Mouse (Mus musculus) right cerebral cortex, postnatal 25 days (tissue): Measurements from ENCODE around the gene Atg7.
A peak's percentile ranks its signal among the peaks of the same experiment; 100 is the strongest.

ENCODE experiments used
- DNase-seq: peaks from one replicate; pipeline ENCODE4 v3.0.0; 2022

Atg7 gene

DNA sequence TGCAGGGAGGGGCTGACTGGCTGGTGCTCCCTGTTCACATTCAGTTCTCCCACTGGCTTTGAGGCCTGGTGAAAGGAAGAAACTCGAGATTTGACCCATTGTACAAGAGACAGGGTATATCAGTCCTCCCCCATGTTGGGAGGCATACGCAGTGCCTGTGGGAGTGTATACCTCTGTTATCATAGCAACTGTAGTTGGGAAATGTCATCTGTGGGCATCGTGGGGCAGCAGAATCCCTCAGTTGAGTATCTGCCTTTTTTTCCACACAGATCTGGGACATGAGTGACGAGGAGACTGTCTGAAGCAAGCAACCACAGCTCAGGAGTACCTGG, 215.8 kb downstream of the Atg7 start:
- no peak for DNase-seq

DNA sequence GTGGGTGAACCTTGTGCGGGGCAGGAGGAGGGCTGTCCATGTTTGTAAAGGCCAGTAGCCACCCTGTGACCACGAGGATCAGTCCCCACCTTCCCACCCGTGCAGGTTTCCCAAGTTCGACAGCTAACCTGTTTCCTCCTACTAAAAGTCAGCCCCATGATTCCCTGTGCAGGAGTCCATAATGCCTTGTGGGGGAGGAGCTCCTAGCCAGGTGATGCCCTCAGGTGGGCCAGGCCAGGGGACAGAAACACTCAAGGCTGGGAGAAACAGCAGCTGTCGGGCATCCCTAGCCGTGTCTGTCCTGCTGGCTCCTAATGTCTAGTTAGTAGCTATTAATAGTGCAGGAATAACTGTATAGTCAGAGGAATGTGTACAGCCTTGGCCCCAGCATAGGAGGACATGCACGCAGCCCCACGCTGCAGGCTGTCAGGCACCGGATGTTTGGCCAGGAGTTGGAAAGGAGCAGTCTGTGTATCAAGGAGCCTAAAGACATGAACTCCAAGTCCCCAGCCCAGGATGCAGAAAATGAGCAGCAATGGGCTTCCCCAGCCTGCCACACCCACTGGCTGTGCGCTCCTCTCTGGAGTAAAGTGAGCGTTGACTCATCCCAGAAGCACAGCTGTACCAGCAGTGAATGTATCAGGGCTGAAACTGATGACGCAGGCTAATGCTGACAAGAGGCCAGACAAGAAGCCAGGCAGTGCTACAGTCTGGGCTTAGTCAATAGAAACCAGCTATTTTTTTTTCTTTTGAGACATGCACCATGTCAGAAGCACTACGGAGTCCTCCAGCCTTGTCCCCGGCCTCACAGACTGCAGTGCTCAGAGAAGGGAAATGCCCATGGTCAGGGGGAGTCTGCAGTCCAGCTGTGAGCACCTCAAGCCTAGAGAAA, 218.0 kb downstream of the Atg7 start:
- no peak for DNase-seq

DNA sequence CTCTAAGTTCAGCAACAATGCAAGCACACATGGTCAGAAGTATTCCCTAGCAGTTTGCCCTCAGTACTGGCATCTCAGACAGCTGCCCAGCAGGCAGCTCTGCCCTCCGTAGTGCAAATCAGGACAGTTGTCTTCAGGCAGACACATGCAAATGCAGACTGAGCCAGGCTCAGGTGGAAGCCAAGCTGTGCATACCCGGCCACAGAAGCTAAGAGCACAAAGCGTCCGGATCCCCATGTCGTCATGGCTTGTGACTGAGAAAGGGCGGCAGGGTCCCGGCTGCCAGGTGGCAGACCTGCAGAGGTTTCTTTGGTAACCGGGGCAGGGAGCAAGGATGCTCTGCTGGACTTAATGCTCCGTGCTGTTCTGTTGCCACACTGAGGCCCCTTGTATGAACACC, 218.7 kb downstream of the Atg7 start:
- no peak for DNase-seq

DNA sequence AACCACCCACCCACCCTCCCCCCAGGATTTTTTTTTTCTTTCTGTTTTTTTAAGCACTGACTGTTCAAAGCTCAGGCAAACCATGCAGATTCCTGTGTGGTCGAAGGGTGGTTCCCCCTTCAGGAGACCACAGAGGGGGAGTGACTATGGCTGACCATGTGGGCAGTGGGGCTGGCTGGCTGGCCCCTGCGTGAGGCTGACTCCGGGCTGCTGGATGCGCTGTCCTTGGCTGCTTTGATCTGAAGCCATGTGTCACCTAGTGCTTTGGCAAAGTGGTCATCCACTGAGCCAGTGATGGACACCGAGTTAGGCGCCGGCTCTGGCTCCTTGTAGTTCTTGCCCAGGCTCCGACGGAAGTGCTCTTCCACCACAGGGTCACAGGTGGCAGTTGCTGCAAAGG, 219.1 kb downstream of the Atg7 start:
- DNase-seq, result no peak

DNA sequence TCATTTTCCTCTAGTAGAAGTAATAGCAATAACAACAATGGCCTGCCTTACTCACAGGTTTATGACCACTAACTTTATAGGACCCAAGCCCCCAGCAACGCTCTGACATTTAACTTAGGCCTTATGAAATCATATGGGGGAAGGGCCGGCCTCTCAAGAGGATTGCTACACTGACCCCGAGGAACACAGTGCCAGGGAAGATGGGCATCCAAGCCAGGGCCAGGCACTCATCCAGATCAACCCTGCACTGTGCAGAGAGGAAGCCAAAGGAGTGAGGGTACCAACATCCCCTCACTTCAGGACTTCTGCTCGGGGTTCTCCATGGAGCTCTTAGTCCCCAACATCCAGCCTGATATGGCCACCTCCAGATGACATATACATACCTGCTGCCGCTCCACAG, 220.6 kb downstream of the Atg7 start:
- no peak for DNase-seq

DNA sequence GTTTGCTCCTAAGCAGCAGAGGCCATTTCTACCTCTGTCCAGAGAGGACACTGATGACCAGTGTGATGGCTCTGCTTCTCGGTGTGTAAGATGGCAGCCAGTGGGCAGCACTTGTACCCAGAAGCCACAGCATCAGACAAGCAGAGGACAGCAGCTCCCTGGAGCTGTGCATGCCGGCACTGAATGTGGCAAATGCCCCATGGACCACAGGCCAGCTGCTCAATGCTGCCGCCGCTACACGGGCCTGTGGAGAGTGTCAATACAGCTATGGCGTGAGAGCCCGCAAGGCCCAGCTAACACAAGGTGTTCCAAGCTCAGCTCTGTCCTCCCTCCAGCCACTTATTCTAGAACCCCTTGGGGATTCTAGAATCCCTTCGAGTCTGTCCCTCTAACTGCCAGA, 221.5 kb downstream of the Atg7 start:
- no peak for DNase-seq

DNA sequence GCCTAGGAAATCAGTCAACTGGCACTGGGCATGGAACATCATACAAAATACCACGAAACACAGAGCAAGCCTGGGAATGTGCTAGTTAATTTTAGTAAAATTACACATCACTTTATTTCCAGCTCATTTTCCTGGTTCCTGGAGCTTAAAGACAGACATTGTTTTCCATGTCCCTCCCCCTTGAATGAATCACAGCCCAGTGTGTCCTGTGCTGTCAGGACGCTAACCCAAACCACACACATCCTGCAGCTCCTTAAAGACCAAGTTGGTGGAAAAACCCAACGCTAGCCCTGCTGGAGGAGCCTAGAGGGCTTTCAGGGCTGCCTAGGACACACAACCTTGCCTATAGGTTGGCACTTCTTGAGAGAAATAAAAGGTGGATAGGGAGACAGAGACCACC, 223.2 kb downstream of the Atg7 start:
- no peak for DNase-seq

DNA sequence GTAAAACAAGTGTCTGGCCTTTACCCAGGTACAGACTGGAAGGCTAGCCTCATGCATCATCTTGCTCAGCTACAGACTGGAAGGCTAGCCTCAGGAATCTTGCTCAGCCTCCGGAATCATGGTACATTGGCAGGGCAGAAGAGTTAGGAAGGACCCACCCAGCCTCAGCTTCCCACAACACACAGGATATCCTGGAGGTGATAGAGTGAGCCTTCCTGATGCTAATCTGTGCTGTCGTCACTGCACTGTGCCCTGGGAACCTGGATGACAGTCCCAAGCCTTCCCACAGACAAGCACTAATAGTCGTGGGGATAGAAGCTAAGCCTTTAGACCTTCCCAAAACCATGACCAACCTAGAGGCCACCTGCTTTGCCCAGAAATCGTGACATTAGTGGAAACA, 223.7 kb downstream of the Atg7 start:
- DNase-seq, result no peak

DNA sequence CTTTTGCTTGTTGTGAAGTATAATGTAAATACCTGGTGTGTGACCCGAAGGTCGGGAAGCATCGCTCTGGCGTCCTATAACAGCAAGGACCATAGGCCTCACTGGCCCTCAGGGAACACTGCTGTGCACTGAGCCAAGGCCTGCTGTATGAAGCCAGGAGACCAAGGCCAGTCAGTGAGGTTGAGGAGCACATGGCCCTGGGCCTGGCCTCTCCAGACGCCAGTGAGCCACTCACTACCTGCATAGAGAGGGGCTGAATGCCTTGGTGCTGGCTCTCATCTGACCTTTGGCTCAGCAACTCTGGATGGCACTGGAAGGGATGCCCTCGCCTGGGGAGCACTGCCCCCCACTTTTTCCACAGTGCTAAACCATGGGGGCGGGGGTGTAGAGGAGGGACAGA, 225.8 kb downstream of the Atg7 start:
- DNase-seq, result no peak

DNA sequence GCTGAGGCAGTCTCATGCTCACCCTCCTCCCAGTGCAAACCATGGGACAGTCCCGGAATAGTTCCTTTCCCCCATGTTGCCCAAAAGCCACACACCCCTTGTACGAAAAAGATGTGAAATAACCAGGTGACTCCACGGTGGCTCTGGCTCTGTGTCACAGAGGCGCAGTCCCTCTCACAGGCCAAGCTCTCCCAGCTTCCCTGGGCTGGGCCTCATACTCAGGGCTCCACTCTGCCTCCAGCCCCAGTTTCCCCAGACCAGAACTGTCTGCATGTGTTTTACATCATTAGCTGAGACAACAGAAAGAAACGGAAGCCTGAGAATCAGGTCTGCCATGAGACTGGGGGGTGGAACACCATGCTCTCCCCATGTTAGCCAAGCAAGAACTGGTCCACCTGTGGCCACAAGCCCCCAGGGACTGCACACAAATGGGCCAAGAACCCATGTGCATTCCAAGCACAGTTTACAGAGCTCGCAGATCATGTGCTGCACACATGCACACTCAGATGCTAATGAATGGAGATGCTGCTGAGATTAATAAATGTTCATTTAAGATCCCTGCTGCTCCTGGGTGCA, 226.7 kb downstream of the Atg7 start:
- no peak for DNase-seq

DNA sequence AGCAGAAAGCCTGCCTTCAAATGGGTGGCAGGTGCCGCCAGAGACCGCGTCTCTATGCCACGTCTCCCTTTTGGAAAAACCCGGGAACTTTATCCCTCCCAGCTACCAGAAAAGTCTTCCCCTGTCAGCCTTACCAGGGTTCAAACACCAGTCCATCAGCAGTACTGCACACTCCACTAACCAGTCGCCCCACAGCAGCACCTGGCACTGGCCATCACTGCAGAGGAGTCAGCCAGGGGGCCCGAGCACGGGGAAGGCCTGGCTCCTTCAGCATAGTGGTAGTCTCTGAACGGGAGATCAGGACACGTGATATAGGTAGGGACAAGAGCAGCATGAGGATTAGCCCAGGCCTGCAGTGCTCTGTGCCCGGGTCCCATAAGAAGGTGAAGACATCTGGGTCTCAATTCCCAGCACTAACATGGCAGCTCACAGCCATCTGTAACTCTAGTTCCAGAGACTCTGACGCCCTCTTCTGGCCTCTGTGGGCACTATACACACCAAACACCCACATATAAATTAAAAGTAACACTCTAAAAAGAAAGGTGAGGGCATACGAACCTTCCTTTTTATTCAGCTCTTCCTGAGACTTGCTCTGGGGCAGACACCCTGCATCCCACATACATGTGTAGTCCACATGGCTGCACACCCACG, 228.2 kb downstream of the Atg7 start:
- no peak for DNase-seq

DNA sequence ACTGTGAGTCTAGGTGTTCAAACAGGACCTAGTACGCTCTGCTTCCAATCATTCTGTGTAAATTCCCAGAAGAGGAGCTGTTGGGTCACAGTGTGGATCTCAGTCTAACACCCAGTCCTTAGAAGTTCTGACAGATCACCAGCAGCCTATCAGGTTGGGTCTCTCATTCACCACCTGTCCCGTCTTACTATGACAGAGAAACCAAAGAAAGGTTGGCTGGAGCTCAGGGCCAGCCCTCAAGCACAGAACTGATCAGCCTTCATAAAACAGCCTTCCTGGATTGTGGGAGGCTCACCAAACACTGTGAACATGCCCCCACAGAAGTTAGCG, 230.9 kb downstream of the Atg7 start:
- DNase-seq, result no peak

DNA sequence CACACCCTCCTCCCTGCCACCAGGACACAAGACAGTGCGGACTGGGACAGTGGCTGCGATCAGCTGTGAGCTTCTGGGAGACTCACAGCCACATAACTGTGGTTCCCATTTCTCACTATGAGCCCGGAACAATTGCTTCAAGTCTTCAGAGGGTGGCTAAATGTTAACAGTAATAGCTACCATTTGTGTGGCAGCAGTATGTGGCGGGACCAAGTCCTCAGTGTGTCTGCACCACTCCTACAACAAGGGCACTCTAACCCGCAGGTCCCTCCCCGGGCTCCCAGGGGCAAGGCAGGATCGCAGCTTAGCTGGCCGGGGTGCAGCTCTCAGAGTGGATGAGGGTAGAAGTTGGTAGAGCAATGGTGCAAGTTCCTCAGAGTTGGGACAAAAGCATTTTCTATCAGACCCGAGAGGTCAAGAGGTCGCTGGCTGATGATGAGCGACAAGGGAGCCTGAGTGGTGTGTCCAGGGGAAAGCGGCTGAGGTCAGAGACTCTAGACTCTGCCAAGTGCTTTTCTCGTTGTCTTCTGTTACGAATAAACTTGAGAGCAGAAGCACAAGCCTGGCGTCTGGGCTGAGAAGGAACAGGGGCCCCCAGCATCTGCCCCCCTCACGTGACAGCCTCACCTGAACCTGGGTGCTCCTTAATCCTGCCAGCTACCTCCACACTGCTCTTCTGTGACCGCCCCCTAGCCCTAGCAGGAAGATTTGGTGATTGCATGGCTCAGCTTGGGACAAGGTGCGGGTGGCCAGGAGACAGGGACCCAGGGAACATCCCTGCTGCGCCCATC, 231.4 kb downstream of the Atg7 start:
- no peak for DNase-seq

DNA sequence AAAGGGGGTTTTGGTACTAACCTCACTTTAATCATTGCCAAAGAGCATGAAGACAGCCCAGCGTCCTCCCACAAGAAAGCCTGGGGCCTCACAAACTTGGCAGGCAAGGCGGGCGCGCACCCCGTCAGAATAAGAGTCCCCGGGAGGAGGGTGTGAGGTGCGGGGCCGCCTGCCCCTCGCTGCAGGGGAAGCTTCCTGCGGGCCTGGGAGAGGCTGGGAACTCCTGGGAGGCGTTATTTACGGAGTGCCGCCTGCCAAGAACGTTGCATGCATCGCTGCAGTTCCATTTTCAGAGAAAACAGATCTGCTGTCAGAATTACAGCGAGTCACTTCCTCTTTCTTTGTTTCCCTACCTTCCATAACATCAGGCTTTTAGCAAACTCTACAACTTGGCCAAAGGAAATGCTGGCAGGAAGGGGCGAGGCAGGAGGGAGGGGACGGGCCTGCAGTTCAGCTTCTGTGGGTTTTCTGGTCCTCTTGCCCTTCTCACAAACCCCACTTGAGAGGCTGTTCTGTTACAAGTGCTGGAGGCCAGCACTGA, 232.2 kb downstream of the Atg7 start:
- peak; percentile 92 for DNase-seq

DNA sequence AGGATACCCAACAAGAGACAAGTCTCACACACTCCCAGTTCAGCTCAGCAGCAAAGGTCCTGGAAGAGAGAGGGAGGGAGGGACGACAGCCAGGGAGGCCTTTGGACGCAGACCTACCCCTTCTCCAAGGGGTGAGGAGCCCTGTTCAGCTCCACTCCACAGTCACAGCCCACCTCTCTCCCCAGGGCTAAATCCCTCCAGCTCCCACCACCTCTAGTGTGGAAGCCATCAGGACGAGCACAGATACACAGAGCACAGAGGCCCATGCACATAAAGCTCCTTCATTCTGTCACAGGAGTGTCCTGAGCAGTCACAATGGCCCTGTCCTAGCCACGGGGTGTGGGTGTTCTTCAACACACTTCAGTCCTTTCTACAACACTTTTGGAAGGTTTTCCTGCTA, 233.1 kb downstream of the Atg7 start:
- no peak for DNase-seq

DNA sequence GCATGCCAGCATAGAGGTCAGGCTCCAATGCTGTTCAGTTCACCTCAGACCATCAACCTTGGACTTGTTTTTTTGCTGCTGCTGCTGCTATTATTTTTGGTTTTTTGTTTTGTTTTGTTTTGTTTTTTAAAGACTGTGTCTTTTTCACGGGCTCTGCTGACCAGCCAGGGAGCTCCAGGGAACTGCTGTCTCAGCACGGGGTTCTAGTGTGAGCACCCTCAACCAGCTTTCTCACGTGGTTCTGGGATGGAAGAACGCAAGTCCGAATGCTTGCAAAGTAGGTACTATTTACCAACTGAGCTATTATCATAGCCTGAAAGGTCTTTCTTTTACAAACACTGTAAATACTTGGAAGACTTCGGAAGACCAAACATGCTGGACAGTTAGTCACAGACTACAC, 233.6 kb downstream of the Atg7 start:
- DNase-seq, result no peak

DNA sequence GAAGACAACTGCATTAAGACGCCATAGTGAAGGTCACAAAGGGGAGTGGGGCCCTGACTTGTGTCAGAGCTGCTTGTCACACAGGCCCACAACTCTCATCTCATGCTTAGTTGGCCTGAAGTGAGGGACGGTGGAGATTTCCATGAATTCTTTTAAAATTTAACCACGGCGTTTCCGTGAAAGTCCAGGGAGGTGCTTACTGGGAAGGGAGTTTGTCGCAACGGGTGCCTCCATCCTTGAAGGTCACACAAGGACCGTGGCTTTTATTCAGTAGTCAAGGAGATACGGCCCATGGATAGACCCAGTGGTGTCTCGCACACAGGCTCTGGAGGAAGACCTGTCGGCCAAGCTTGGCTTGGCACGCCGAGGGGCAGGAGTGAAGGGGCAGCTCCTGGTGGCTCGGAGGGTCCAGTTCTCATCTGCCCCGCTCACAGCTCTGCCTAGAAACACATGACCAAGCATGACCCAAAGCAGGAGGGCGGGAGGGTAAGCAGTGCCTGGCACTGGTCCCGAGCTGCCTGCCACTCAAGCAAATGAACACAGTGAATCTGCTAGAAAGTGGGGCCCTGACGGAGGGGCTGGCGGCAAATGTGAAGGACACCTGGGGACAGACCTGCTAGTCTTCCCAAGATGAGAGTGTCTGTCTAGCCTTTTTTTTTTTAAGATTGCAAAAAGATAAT, 236.1 kb downstream of the Atg7 start:
- no peak for DNase-seq

DNA sequence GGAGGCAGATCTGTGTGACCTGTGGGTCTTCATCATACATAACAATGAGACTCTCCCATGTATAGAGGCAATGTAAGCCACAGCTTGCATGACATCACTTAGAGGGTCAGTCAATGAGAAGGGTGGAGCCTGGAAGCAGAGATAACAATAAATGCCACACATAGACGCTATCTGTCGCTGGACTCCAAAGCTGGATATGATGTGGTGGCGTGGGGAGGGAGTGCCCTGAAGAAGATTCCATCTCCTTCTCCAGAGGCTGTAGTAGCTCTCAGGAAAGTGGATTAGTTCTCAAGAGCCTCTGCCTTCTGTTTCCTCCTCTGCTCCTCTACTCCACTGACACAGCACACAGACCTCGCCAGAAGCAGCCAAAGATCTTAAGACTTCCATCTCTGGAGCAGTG, 237.9 kb downstream of the Atg7 start:
- DNase-seq, result no peak

DNA sequence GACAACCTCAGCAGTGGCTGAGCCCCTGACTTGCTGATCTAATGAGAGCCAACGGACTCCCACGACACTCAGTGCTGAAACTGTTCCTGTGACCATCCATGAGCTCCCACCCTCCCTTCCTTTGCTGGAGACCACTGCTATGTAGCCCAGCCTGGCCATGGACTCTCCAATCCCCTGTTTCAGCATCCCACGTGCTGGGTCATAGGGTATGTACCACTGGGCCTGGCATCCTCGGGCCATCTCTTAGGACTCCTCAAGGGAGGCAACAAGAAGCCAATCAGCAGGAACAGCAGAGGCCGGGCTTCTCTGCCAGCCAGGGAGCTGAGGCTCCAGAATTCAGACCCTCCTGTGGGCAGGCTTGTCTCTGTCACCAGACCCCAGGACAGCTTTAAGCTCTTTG, 239.3 kb downstream of the Atg7 start:
- no peak for DNase-seq

DNA sequence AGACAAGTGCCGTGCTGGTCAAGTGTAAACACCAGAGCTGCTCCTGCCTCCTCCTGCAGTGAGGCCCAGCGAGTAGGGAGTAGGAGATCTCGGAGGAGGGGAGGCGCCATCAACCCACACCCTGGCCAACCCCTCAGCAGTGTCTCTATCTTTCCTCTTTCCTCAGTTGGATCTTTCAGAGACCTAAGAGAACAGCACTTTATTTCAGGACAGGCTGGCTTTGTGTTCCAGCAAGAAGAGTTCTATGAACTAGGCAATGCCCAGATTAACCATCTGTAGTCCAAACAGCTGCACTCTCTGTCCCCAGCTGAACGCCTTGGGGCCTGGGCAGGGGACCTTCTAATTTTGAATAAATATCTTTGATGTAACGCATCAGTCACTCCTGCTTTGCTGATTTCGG, 239.8 kb downstream of the Atg7 start:
- DNase-seq, result no peak

DNA sequence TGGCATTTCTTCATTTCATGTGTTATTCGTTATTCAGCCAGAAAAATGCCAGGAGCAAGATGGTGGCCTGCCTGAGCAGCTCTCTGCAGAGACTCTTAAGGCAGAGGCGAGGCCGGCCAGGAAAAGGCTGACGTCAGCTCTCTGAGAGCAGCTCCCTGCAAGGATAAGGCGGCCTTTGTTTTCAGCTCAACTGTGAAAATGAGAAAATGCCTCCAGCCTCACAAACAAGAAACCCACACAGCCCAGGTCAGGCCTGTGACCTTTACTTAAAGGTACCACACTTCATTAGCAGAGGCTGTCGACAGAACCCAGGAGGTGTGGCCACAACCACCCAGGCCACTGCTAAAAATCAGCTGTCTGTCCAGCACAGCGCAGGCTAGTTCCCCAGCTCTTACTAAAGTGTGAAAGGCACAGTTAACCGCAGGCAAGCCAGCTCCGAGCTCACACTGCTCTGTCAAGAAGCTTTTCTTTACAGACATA, 240.4 kb downstream of the Atg7 start:
- peak; percentile 76 for DNase-seq

DNA sequence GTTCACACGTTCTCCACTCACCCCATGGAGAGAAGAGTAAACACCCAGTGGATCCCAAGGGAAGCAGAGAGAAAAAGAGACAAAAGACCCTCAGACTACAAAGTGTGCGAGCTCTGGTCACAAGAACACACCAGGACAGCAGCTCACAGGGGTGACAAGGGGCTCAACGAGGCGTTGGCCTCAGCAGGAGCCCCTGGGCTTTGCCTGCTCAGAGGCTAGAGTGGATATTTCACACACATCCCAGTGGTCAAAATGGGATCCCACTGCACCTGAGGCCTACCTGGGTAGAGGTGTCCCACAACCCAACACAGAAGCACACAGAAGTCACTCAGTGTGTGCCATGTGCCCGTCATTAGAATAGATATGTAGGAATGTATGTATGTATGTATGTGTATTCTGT, 242.2 kb downstream of the Atg7 start:
- DNase-seq, result no peak

DNA sequence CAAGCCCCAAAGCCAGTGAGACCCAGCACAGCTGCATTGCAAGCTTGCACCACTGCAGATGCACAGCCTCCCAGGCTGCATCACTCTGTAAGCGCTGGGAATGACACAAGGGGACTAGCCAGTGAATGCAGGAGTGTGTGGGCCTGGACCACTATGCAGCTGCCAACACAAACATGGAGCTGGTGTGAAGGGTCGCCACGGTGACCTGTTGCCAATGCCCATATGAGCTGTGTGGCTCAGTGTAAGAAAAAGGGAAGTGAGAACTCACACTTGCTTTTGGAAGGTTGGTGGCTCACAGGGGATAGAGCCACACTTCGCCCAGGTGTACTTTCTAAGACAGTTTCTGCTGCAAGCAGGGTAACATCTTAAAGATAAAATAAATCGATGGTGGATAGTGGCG, 243.1 kb downstream of the Atg7 start:
- DNase-seq, result no peak
